Mouse (Mus musculus): ENCODE results near the gene Tspan4. TPM values are rescaled to one million over a fixed set of nuclear protein-coding genes. Genes with fewer than 3 reads are reported as not detected.
A peak's percentile ranks its signal among the peaks of the same experiment; 100 is the strongest.

Gene Tspan4
- polyA plus RNA-seq, 1 experiment from 2014 or later, result 107 TPM

- WGBS, result 89% methylated on average over 17 of the region's 17 CpGs
- peaks cover 22% of the 10 kb centered on the region for H3K36me3 ChIP-seq (ENCODE audit: insufficient read depth, low read length)
- H3K27ac ChIP-seq (ENCODE audit: low read length), result no peak overlapping the region
- peak; percentile 5 for DNase-seq (ENCODE audit: low spot score)
- no peak overlapping the region for H3K9ac ChIP-seq (replicated peaks; ENCODE audit: low read depth)
- H3K4me1 ChIP-seq (ENCODE audit: insufficient read depth, low read depth, low read length), result peaks cover 39% of the 10 kb centered on the region
- no peaks in the 10 kb centered on the region; the same call in 1 of the 2 replicates for H3K27me3 ChIP-seq (replicated peaks; ENCODE audit: insufficient read depth, low read length)
- no peak overlapping the region for H3K4me3 ChIP-seq (ENCODE audit: low read depth, low read length)
- no peaks in the 10 kb centered on the region for H3K9me3 ChIP-seq (ENCODE audit: low read length)
- TF ChIP-seq CTCF (IDR thresholded peaks at IDR 0.05), result no peak
- no peak for TF ChIP-seq EP300 (IDR thresholded peaks at IDR 0.05)
- H3K4me2 ChIP-seq (replicated peaks; ENCODE audit: low read depth, low read length), result no peak overlapping the region
- ATAC-seq, result no peak
Observed at GRCm38 (mm10) chr7:141459301-141459711, 15.7 kb upstream of the Tspan4 start.

- WGBS, result 42% methylated on average over 5 of the region's 5 CpGs
- TF ChIP-seq EP300 (IDR thresholded peaks at IDR 0.05), result no peak
- no peak for TF ChIP-seq CTCF (IDR thresholded peaks at IDR 0.05)
- ATAC-seq, result no peak
Observed at GRCm38 (mm10) chr7:141460001-141460390, 15.0 kb upstream of the Tspan4 start.

GRCm38 (mm10) chr7:141460391-141461113 lies 14.5 kb upstream of the Tspan4 start, which contains the start of gene Cracr2b:
Gene Cracr2b, plus strand, starts transcription at chr7:141461094.
- Histone ChIP-seq H3K27me3 (replicated peaks; ENCODE audit: insufficient read depth, low read length) (no peaks in the 10 kb centered on the region; the same call in 1 of the 2 replicates), H3K27ac (ENCODE audit: low read length) (peak within 1 kb of the TSS; percentile 89), H3K9me3 (ENCODE audit: low read length) (no peaks in the 10 kb centered on the region), H3K9ac (replicated peaks; ENCODE audit: low read depth) (peak within 1 kb of the TSS; percentile 65), H3K4me2 (replicated peaks; ENCODE audit: low read depth, low read length) (peak within 1 kb of the TSS; percentile 89), H3K4me3 (ENCODE audit: low read depth, low read length) (peak within 1 kb of the TSS; percentile 55), H3K36me3 (ENCODE audit: insufficient read depth, low read length) (peaks cover 22% of the 10 kb centered on the region), H3K4me1 (ENCODE audit: insufficient read depth, low read depth, low read length) (peaks cover 41% of the 10 kb centered on the region)
- no peak for TF ChIP-seq EP300 (IDR thresholded peaks at IDR 0.05)
- TF ChIP-seq CTCF (IDR thresholded peaks at IDR 0.05), result 0 out of 2 replicates have a peak, but pooled peaks have one; percentile 2
- DNase-seq (ENCODE audit: low spot score), result peak; percentile 82
- peak; percentile 24 for ATAC-seq
- WGBS, result 31% methylated on average over 15 of the region's 15 CpGs

More at GRCm38 (mm10) chr7:141460001-141460390, 15.0 kb upstream of the Tspan4 start:
- H3K9ac ChIP-seq (replicated peaks; ENCODE audit: low read depth), result no peak overlapping the region
- peaks cover 22% of the 10 kb centered on the region for H3K36me3 ChIP-seq (ENCODE audit: insufficient read depth, low read length)
- no peak overlapping the region for H3K4me3 ChIP-seq (ENCODE audit: low read depth, low read length)
- no peak overlapping the region for H3K4me2 ChIP-seq (replicated peaks; ENCODE audit: low read depth, low read length)
- H3K27ac ChIP-seq (ENCODE audit: low read length), result 0 out of 2 replicates have a peak overlapping the region, but pooled peaks have one; percentile 4
- H3K4me1 ChIP-seq (ENCODE audit: insufficient read depth, low read depth, low read length), result peaks cover 40% of the 10 kb centered on the region
- H3K9me3 ChIP-seq (ENCODE audit: low read length), result no peaks in the 10 kb centered on the region
- DNase-seq (ENCODE audit: low spot score), result peak; percentile 20
- no peaks in the 10 kb centered on the region; the same call in 1 of the 2 replicates for H3K27me3 ChIP-seq (replicated peaks; ENCODE audit: insufficient read depth, low read length)

- ATAC-seq, result peak; percentile 12
- no peaks in the 10 kb centered on the region for H3K9me3 ChIP-seq (ENCODE audit: low read length)
- H3K27ac ChIP-seq (ENCODE audit: low read length), result peak overlapping the region; percentile 89
- peaks cover 37% of the 10 kb centered on the region for H3K4me1 ChIP-seq (ENCODE audit: insufficient read depth, low read depth, low read length)
- no peaks in the 10 kb centered on the region; the same call in 1 of the 2 replicates for H3K27me3 ChIP-seq (replicated peaks; ENCODE audit: insufficient read depth, low read length)
- H3K36me3 ChIP-seq (ENCODE audit: insufficient read depth, low read length), result peaks cover 22% of the 10 kb centered on the region
- 2% methylated on average over 36 of the region's 59 CpGs for WGBS
- peak overlapping the region; percentile 89 for H3K4me2 ChIP-seq (replicated peaks; ENCODE audit: low read depth, low read length)
- peak overlapping the region; percentile 65 for H3K9ac ChIP-seq (replicated peaks; ENCODE audit: low read depth)
- TF ChIP-seq EP300 (IDR thresholded peaks at IDR 0.05) (no peak), CTCF (IDR thresholded peaks at IDR 0.05) (peak; percentile 47)
- peak overlapping the region; percentile 55 for H3K4me3 ChIP-seq (ENCODE audit: low read depth, low read length)
- peak; percentile 69 for DNase-seq (ENCODE audit: low spot score)
Observed at GRCm38 (mm10) chr7:141461521-141462332, 13.3 kb upstream of the Tspan4 start.

- TF ChIP-seq CTCF (IDR thresholded peaks at IDR 0.05) (no peak), EP300 (IDR thresholded peaks at IDR 0.05) (no peak)
- H3K36me3 ChIP-seq (ENCODE audit: insufficient read depth, low read length), result peaks cover 21% of the 10 kb centered on the region
- H3K9ac ChIP-seq (replicated peaks; ENCODE audit: low read depth), result peak overlapping the region; percentile 65
- H3K4me3 ChIP-seq (ENCODE audit: low read depth, low read length), result peak overlapping the region; percentile 55
- ATAC-seq (peak; percentile 13), DNase-seq (ENCODE audit: low spot score) (peak; percentile 86)
- peak overlapping the region; percentile 89 for H3K27ac ChIP-seq (ENCODE audit: low read length)
- peaks cover 38% of the 10 kb centered on the region for H3K4me1 ChIP-seq (ENCODE audit: insufficient read depth, low read depth, low read length)
- H3K9me3 ChIP-seq (ENCODE audit: low read length), result no peaks in the 10 kb centered on the region
- 14% methylated on average over 5 of the region's 5 CpGs for WGBS
- no peaks in the 10 kb centered on the region; the same call in 1 of the 2 replicates for H3K27me3 ChIP-seq (replicated peaks; ENCODE audit: insufficient read depth, low read length)
- H3K4me2 ChIP-seq (replicated peaks; ENCODE audit: low read depth, low read length), result peak overlapping the region; percentile 89
Observed at GRCm38 (mm10) chr7:141462333-141462821, 12.7 kb upstream of the Tspan4 start.

Measured in lung, postnatal 0 days (tissue).